Mouse (Mus musculus) urinary bladder, adult 18-20 months (tissue): ENCODE measurements around the gene Rab19.
"Not testable (repeated sequence)": the region's sequence is repeated elsewhere in the genome, so short reads cannot be mapped to it uniquely, and the experiment has no call there.

Experiments
- DNase-seq, 2 experiments: peaks; one replicate each; pipeline ENCODE4 v3.0.0; 2022; ENCODE audit warnings: low spot score in 2 of 2, mixed read lengths in 2 of 2

Gene Rab19

DNA sequence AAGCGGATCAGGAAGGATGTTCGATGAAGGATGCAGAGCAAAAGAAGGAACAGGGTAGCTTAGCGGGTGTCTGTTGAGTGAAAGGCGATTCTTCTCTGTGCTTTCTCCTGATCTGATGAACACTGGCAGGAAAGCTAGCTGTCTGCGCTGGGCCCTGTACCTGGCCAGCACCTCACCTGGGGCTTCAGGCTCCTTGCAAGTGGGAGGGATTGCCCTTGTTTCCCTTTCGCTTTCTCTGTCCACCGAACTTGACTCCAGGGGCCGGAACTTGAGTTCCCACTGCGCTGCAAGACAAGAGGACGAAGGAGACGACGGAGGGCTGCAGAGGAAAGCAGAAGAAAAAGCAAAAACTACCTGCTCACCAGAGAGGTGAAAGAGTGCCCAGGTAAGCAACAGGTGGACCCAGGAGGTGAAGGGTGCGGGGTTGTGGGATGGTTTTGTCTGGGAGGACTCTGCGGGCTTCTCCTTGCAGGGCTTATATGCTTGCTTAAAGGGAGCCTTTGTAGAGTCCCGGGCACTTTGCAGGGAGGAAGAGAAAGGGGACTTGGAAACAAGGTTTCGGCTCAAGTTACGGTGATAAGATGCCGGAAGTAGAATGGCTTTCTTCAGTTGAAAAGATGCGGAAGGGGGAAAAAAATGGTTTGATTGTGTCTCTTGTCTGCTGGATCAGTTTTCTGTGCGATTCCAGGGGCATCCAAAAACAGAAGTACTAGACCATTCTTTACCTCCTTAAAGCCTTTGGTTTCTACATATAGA is at the start of gene Rab19:
Gene Rab19, plus strand, starts transcription at position 51 of the 756 bp plus-strand sequence.
- peak; percentile 42 to 56 for DNase-seq

- no peak for DNase-seq
These were observed 48.8 kb upstream of the Rab19 start for GRCm38 (mm10) chr6:39331998-39332700.

GRCm38 (mm10) chr6:39334224-39334623 is 46.8 kb upstream of the Rab19 start:
- no peak for DNase-seq

GRCm38 (mm10) chr6:39334873-39335272 is 46.1 kb upstream of the Rab19 start:
- DNase-seq, result no peak

GRCm38 (mm10) chr6:39338359-39338758 is 42.6 kb upstream of the Rab19 start:
- no peak for DNase-seq

DNA sequence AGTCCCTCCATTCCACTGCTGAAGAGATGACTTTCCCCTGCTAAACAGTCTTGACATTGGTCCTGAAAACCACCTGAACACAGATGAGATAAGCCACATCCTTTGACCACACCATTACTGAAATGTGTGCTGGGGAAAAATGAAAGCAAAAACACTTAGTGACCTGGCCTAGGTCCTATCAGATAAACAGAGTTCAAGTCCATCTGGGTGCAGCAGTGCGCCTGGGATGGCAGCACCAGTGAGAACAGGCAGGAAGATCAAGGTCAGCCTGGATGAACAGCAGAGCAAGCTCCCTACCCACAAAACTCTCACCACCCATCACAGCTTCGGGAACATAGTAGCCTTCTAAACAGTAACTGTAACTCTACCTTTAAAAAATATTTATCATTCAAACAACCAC is 39.2 kb upstream of the Rab19 start:
- no peak for DNase-seq

GRCm38 (mm10) chr6:39344020-39344419 is 37.0 kb upstream of the Rab19 start:
- peak; percentile 63 to 75 for DNase-seq

DNA sequence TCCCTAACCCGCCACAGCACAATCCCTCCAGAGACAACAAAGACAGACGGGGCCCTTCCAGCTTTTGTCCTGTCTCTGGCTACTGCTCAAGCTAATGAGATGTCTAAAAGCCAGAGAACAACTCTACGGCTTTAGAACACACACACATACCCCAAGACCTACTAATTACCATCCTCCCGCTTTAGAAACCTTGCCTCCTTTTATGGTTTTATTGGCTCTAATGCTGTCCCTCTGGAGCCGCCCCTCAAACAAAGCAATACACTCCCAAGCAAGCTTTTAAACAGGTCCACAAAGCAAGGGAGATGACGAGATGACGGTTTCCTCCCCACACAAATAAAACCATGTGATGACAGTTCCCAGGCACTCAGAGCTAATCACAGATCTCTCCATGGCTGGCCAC is 35.5 kb upstream of the Rab19 start:
- no peak for DNase-seq

DNA sequence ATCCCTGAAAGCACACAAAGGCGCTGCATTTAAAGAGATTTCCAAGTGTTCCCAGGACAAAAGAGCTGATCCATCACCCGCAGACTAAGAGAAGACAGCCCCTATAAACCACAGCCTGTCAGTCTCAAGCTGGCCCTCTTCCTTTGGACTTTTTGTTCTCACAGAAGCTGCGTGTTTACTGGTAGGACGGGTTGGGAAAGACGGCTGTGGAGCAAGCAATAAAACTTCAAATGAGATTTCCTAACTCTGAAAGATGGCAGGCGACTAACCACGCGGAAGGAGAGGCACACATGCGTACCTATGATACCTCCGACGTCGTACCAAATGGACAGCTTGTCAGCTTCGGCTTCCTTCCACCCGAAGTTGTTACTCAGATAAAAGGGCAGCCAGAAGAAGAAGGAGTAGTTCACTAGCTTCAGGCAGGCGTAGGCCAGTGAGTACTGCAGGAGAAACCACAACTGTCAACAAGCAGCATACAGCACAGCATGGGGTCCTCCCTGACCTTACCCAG is 33.9 kb upstream of the Rab19 start:
- no peak for DNase-seq

DNA sequence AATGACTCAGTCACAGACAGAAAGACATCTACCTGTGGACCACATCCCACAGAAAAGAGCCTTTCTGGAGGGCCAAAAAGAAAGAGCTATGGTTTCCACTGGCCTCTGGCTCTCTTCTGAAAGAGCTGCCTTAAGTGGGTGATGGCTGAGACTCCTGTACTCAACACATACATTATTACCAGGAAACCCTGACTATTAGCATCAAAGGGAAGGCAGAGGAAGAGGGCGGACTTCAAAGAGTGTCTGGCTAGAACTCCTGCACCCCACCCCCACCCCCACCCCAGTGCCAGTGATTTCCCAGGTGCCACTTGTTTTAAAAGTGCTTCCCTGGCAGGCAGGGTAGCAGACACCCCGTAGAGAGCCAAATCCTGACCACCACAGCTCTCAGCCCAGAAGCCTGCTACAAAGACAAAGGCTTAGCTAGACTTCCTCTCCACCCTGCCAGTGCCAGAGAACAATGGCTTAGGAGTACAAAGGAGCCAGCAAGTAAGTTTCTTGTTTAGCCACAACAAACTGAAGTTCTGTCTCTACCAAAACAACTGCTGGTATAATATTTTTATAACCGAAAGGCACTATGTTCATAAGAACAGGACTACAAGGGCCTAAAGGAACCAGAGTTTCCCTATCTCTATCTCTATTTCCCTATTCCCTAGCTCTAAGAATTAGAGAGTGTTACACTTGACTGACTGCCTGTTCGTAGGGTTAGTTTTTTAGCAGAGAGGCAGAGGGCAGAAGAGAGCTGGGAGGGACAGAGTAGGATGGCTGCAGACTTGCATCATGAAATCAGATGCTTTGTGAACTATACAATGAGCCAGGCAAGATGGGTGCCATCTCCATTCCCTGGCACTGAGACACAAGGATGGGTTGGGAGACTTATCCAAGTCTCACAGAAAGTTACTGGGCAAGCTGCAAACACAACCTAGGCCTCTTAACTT is 32.8 kb upstream of the Rab19 start:
- DNase-seq, result no peak

DNA sequence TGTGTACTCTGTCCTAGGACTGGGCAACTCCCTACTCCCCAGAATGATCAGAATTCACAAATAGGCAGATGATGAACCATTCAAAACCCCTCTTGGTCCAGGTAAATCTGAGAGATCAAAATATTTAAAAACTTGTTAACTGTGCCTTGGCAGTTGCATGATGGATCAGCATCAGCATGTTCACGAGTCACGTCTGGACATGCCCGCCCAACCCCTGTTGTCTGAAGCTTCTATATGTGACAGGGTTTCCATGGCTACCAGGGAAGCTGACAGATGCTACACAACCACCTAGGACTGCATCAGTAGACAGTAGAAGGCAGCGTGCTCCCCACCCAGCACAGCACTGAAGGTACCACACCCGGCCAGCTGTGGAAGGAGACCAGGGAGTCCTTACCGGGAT is 32.0 kb upstream of the Rab19 start:
- no peak for DNase-seq

DNA sequence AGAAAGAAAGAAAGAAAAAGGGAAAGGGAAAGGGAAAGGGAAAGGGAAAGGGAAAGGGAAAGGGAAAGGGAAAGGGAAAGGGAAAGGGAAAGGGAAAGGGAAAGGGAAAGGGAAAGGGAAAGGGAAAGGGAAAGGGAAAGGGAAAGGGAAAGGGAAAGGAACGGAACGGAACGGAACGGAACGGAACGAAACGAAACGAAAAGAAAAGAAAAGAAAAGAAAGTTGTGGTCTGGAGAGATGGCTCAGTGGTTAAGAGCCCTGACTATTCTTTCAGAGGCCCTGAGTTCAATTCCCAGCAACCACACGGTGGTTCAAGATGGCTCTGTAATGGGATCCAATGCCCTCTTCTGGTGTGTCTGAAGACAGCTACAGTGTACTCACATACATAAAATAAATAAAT is 21.8 kb upstream of the Rab19 start:
- DNase-seq, result not testable (repeated sequence)

DNA sequence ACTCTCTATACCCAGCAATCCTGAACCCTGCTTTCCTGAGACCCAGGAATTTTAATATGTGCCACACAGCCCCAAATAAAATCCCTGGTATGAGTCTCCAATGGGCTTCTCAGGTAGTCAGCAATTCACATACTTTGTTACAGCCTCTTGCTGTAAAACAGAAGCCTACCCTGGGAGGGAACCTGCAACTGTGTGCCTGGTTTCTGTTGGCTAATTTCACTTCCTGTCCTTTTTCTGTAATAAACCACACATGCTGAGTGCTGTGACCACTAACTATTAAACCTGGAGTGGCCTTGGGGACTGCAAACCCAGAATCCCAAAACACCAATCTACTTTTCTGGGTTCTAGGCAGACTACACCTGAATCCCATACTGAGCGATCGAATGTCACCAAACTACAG is 18.3 kb upstream of the Rab19 start:
- DNase-seq, result no peak

GRCm38 (mm10) chr6:39369631-39370030 is 11.3 kb upstream of the Rab19 start:
- no peak for DNase-seq

DNA sequence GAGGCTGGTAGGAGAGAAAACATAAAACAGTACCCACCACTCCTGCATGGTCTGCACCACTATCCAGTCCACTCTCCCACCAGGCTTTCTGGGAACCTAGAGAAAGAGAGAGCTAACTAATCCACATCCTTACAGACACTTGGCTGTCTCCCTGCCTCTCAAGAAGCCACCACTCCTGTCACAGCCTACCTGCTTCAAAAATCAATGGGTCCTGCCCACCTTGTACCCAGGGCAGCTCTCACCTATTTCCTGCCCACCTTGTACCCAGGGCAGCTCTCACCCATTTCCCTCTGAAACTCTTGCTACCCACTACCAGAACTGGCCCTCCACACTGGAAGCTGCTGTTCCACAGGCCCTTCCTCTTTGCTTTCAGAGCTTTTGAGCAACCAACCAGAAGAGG is 8.9 kb upstream of the Rab19 start:
- DNase-seq, result no peak

- peak in 1 of 2 experiments; percentile 15 for DNase-seq
These were observed 8.2 kb upstream of the Rab19 start for GRCm38 (mm10) chr6:39372727-39373126.

DNA sequence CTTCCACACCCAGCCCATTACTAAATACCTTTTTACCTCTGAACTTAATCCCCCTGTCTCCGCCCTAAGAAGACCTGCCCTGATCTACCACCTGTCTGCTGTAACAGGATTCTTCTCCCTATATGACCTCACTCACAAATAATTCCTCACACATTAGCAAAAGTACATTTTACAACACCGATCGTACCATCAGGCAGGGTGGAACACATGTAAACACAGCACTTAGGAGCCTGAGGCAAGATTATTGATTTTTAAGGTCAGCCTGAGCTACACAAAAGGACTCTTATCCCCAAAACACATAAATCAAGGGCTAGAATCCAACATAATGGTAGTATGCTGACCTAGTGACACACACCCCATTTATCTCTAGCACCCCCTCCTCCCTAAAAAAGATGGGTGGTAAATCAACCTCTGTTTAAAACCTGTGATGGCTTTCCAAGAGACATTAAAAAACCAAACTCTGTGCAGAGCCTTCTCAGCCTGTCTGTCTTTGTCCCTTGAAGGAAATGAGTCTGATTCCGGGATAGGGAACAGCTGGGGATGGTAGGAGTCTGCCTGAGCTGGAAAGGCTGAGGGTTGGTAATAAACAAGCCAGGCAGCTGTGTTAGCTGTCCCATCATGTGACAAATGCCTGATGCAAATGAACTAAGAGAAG is 7.5 kb upstream of the Rab19 start:
- DNase-seq, result no peak

DNA sequence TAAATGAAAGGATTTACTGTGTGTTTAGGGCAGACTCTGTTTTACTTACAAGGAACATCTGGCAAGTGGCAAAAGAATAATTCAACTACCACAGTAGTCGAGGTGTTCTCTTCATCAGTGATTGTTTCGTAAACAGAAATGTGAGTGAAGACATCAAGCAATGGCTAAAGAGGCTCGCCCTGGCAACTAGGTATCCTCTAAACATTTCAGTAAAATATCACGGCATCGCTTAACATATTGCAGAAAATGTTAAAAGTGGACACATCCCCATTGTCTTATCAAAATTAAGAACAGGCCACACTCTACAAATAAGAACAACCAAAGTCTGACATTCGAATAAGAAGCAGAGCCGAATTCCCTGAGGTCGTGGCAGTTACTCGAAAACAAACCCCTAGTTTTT is 4.2 kb upstream of the Rab19 start:
- DNase-seq, result no peak

- peak; percentile 82 to 86 for DNase-seq
These were observed 3.6 kb upstream of the Rab19 start, which contains the start of gene Slc37a3 for GRCm38 (mm10) chr6:39377311-39377827. Gene Slc37a3 (minus strand): TSS chr6:39377675.

GRCm38 (mm10) chr6:39378161-39378835 is 2.7 kb upstream of the Rab19 start:
- not testable (repeated sequence) for DNase-seq

GRCm38 (mm10) chr6:39379224-39379623 is 1.8 kb upstream of the Rab19 start:
- DNase-seq, result no peak
